10 mouse cellular contexts compared by ENCODE assay signal in genomic region chr14:30177850-30178249, GRCm38 (mm10).
A peak's percentile ranks its signal among the peaks of the same experiment; 100 is the strongest.
DNase-seq lines count a peak whose midpoint lies in the region; ATAC-seq and TF ChIP-seq lines count a peak whose summit lies in the region.
"Had no signal": no experiment of that assay in that cellular context is flagged by ENCODE, and none has a peak within 500 bp of the region (broad histone marks: within the 10 kb centered on the region; RNA-seq: fewer than 3 reads in every experiment).

No protein-coding gene starts in this region.

- 0 out of 2 replicates have a peak overlapping the region, but pooled peaks have one; percentile 31 for H3K27ac ChIP-seq in lung, embryonic 15.5 days
- H3K27ac ChIP-seq in heart, postnatal 0 days (ENCODE audit: low read depth) = no peak overlapping the region
- no peak overlapping the region for H3K27ac ChIP-seq in hindbrain, embryonic 10.5 days
- H3K27ac ChIP-seq: forebrain, embryonic 13.5 days; liver, embryonic 13.5 days had no signal

- ATAC-seq in lung, embryonic 15.5 days (ENCODE audit: borderline replicate concordance, extremely low read depth, low FRiP score, low TSS enrichment) = peak; percentile 62; the same call in 1 of the 2 replicates
- peak; percentile 76 for ATAC-seq in heart, postnatal 0 days (ENCODE audit: insufficient read depth, low read depth)
- ATAC-seq: forebrain, embryonic 13.5 days had no signal

- H3K4me1 ChIP-seq in lung, embryonic 15.5 days = peaks cover 8% of the 10 kb centered on the region
- H3K4me1 ChIP-seq in heart, postnatal 0 days (ENCODE audit: control insufficient read depth, insufficient read depth) = peaks cover 8% of the 10 kb centered on the region; the same call in 1 of the 2 replicates
- no peaks in the 10 kb centered on the region for H3K4me1 ChIP-seq in hindbrain, embryonic 10.5 days (replicated peaks)
- H3K4me1 ChIP-seq: forebrain, embryonic 13.5 days; liver, embryonic 13.5 days had no signal

- no peak overlapping the region for H3K9ac ChIP-seq in lung, embryonic 15.5 days
- H3K9ac ChIP-seq in heart, postnatal 0 days (replicated peaks; ENCODE audit: low read depth, low read length) = no peak overlapping the region
- H3K9ac ChIP-seq: forebrain, embryonic 13.5 days; liver, embryonic 13.5 days had no signal

- no peaks in the 10 kb centered on the region for H3K27me3 ChIP-seq in lung, embryonic 15.5 days
- H3K27me3 ChIP-seq in heart, postnatal 0 days (ENCODE audit: control insufficient read depth, insufficient read depth, low read length) = no peaks in the 10 kb centered on the region
- no peaks in the 10 kb centered on the region for H3K27me3 ChIP-seq in hindbrain, embryonic 10.5 days (ENCODE audit: insufficient read depth, poor library complexity, severe bottlenecking)
- H3K27me3 ChIP-seq: liver, embryonic 13.5 days had no signal

- no peak overlapping the region for H3K4me2 ChIP-seq in lung, embryonic 15.5 days
- H3K4me2 ChIP-seq in heart, postnatal 0 days (ENCODE audit: low read depth, low read length) = no peak overlapping the region
- H3K4me2 ChIP-seq: forebrain, embryonic 13.5 days; liver, embryonic 13.5 days had no signal

- no peak overlapping the region for H3K4me3 ChIP-seq in lung, embryonic 15.5 days
- H3K4me3 ChIP-seq in heart, postnatal 0 days (ENCODE audit: low read depth, low read length) = no peak overlapping the region
- H3K4me3 ChIP-seq in hindbrain, embryonic 10.5 days = no peak overlapping the region
- H3K4me3 ChIP-seq: forebrain, embryonic 13.5 days; liver, embryonic 13.5 days had no signal

- TF ChIP-seq POLR2A in brain, embryonic 14.5 days (IDR thresholded peaks at IDR 0.05; ENCODE audit: borderline replicate concordance, extremely low read depth, insufficient read depth, insufficient read length, poor library complexity, severe bottlenecking) = no peak

- no peaks in the 10 kb centered on the region for H3K9me3 ChIP-seq in lung, embryonic 15.5 days
- no peaks in the 10 kb centered on the region for H3K9me3 ChIP-seq in heart, postnatal 0 days (replicated peaks; ENCODE audit: control insufficient read depth, low read length)
- no peaks in the 10 kb centered on the region for H3K9me3 ChIP-seq in hindbrain, embryonic 10.5 days
- H3K9me3 ChIP-seq: forebrain, embryonic 13.5 days; liver, embryonic 13.5 days had no signal

- no peak for TF ChIP-seq EP300 in heart, postnatal 0 days (IDR thresholded peaks at IDR 0.05; ENCODE audit: low read depth)

- WGBS in lung, embryonic 15.5 days = 11% methylated on average over 5 of the region's 5 CpGs
- WGBS in heart, postnatal 0 days = 18% methylated on average over 5 of the region's 5 CpGs
- WGBS in hindbrain, embryonic 10.5 days = 67% methylated on average over 5 of the region's 5 CpGs

- DNase-seq in lung, adult 18-20 months = no peak
- peak; percentile 46 for DNase-seq in brain, embryonic 14.5 days (ENCODE audit: low read depth)
- peak; percentile 34 for DNase-seq in heart, postnatal 0 days (ENCODE audit: low spot score)
- DNase-seq in retina, postnatal 7 days (ENCODE audit: low read depth, low spot score) = peak; percentile 19
- no peak for DNase-seq in left cerebral cortex, adult 8-10 months (ENCODE audit: low spot score in 2 of 2)
- no peak for DNase-seq in hindbrain, embryonic 10.5 days (ENCODE audit: low spot score)
- DNase-seq in frontal cortex, postnatal 25 days (ENCODE audit: low spot score in 2 of 2) = no peak
- DNase-seq: liver, embryonic 13.5 days had no signal

- TF ChIP-seq CTCF in brain, embryonic 14.5 days (IDR thresholded peaks at IDR 0.05; ENCODE audit: borderline replicate concordance, extremely low read depth, insufficient read depth, insufficient read length) = no peak
- no peak for TF ChIP-seq CTCF in heart, postnatal 0 days (IDR thresholded peaks at IDR 0.05; ENCODE audit: low read depth)

- no peaks in the 10 kb centered on the region for H3K36me3 ChIP-seq in lung, embryonic 15.5 days
- H3K36me3 ChIP-seq in heart, postnatal 0 days (replicated peaks; ENCODE audit: control insufficient read depth, insufficient read depth, low read length) = no peaks in the 10 kb centered on the region
- no peaks in the 10 kb centered on the region for H3K36me3 ChIP-seq in hindbrain, embryonic 10.5 days
- H3K36me3 ChIP-seq: liver, embryonic 13.5 days had no signal

Comparison
In these comparisons a context has a peak if more than half of its experiments do, and no peak if none do; other contexts are left out.
1. DNase-seq: peak in brain, embryonic 14.5 days (single experiment), heart, postnatal 0 days (single experiment) and retina, postnatal 7 days (single experiment); none in lung, adult 18-20 months (0 of 2), left cerebral cortex, adult 8-10 months (0 of 2), hindbrain, embryonic 10.5 days (single experiment) and frontal cortex, postnatal 25 days (0 of 2).